Mouse (Mus musculus) thymus, adult 2 months (tissue): ENCODE results near the gene Prss30. TPM values are rescaled to one million over a fixed set of nuclear protein-coding genes. Genes with fewer than 3 reads are reported as not detected.
A peak's percentile ranks its signal among the peaks of the same experiment; 100 is the strongest.

ENCODE experiments used
- DNase-seq: peaks from one replicate; pipeline ENCODE4 v3.0.0; 2021
- H3K27ac ChIP-seq: fragments of 200-500 bp; 2 replicates; pipeline ENCODE4 v1.5.1; 2012; ENCODE audit warnings: low read length, control low read depth; ENCODE audit not compliant: control insufficient read depth, insufficient read depth
- H3K27me3 ChIP-seq: fragments of 200-500 bp; 2 replicates; pipeline ENCODE4 v1.6.1; 2012; ENCODE audit warnings: mild to moderate bottlenecking, low read length, moderate library complexity, mixed read lengths; ENCODE audit not compliant: control insufficient read depth, insufficient read depth
- H3K36me3 ChIP-seq: fragments of 200-500 bp; 2 replicates; pipeline ENCODE4 v1.6.1; 2012; ENCODE audit warnings: mild to moderate bottlenecking, low read length, moderate library complexity; ENCODE audit not compliant: control insufficient read depth, insufficient read depth
- H3K4me1 ChIP-seq: fragments of 200-500 bp; replicated peaks from 2 replicates; pipeline ENCODE4 v1.6.1; 2012; ENCODE audit warnings: low read length; ENCODE audit not compliant: control insufficient read depth, insufficient read depth
- H3K4me3 ChIP-seq: fragments of 200-500 bp; 2 replicates; pipeline ENCODE4 v1.5.1; 2012; ENCODE audit warnings: mild to moderate bottlenecking, low read length, control low read depth, moderate library complexity; ENCODE audit not compliant: control insufficient read depth, insufficient read depth
- CTCF ChIP-seq: fragments of 200-500 bp; IDR thresholded peaks from 2 replicates; pipeline ENCODE4 v1.5.1; 2012; ENCODE audit warnings: mild to moderate bottlenecking, control low read depth, low read length, moderate library complexity, borderline replicate concordance; ENCODE audit not compliant: control insufficient read depth, poor library complexity, insufficient read depth; ENCODE audit errors: extremely low read depth
- POLR2A ChIP-seq: fragments of 200-500 bp; IDR thresholded peaks from 2 replicates; pipeline ENCODE4 v1.6.1; 2012; ENCODE audit warnings: mild to moderate bottlenecking, low read length, control low read depth, moderate library complexity; ENCODE audit not compliant: control insufficient read depth, poor library complexity, insufficient read depth; ENCODE audit errors: extremely low read depth
- WGBS: fragments of 180-500 bp; shearing (Covaris S2); methylation state at CpG from one replicate; pipeline ENCODE4 v1.1.7; 2018; 5-methylcytosine and 5-hydroxymethylcytosine counted together
- polyA plus RNA-seq: library from polyadenylated mRNA; depleted of rRNA; stranded (reverse); fragments of >200 nt; gene quantifications from 2 replicates; pipeline ENCODE4 v1.2.3, GENCODE M21; 2012; rRNA removed

Prss30 gene
- 2.5 and 2.7 TPM in 2 replicates for polyA plus RNA-seq

DNA sequence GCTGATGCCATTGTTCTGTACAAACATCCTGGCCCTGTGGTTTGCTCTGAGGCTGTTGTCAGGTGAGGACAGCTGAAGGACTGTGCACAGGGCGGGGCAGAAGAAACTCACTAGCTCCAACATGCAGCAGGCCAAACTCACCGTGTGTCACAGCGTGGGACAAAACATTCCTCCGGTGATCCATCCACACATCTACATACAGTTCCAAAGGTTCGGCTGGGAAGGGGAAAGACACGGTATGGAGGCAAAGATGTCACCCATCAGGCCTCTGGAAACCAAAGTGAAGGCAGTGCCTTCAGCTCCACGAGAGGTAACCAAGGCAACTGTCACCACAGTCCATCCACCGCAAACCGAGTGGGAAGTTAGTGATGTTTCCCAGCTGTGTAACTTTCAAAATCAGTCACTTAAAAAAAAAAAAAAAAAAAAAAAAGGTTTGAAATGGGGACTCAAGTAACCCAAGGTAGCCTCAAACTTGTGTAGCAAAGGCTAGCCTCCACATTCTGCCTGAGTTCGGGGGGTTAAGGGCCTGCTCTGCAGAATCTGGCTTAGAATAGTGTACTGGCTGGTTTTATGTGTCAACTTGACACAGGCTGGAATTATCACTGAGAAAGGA is at the start of gene Prss30:
Prss30 (minus strand) TSS at position 270 of the 613 bp plus-strand sequence.
- Histone ChIP-seq H3K36me3 (no peaks in the 10 kb centered on the region), H3K4me1 (peaks cover 4% of the 10 kb centered on the region), H3K27me3 (no peaks in the 10 kb centered on the region), H3K4me3 (no peak within 1 kb of the TSS), H3K27ac (no peak within 1 kb of the TSS; the same call in 1 of the 2 replicates)
- WGBS = 13% methylated on average over 10 of the region's 10 CpGs
- no peak for DNase-seq
- no peak for TF ChIP-seq POLR2A
- TF ChIP-seq CTCF = no peak

DNA sequence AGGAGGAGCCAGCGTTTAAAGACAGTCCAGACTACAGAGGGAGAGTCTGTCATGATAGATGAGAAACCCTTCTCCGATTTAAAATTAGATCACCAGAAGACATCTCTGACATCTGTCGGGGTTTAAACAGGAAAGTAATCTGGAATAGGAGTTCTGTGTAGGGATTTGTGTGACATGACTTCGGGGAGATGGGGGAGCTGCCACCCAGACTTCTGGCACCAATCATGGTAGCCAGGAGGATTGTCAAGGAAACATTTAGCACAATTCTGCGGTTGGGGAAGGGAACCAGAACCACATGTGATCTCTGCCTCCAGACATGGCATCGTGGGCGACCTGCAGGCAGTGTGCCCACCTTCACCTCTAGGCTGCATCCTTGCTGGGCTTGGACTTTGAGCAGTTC is 49.1 kb upstream of the Prss30 start:
- no peak for DNase-seq
- TF ChIP-seq CTCF (no peak), POLR2A (no peak)
- Histone ChIP-seq H3K4me1 (no peaks in the 10 kb centered on the region), H3K4me3 (no peak overlapping the region), H3K27ac (no peak overlapping the region), H3K27me3 (no peaks in the 10 kb centered on the region), H3K36me3 (no peaks in the 10 kb centered on the region)
- 82% methylated on average over 7 of the region's 7 CpGs for WGBS

DNA sequence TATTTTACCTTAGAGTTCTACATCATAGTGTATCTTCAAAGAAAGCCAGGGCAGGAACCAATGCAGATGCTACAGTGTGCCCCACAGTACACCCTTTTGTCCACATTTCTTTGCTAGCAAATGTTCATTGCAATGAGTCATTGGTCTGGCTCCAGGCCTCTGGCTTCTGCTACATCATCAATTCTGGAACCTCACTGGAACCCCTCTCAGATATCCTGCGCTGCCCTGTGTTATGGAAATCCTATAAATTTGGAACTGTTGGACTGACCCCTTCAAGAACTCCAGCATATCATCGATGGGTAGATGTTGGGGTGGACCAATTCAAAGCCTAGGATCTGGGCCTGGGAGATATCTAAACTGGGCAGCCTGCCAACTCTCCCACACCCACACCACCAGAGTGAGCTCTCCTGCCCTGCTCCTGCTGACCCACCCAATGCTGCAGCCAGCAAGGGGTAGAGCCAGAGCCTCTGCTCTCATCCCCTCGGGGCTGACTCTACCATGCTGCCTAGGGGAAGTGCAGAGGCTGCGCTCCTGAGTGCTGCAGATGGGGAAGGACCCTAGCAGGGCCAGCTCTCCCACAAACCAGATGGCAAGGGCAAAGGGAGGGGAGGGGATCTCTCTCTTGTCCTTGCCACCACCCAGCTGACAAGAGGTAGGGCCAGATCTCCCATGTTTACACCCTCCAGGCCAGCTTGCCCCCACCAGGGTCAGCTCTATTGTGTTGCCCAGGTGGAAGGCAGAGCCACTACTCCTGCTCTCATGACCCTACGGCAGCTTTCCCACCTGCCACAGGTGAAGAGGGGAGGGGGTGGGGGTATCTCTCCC is 41.2 kb upstream of the Prss30 start:
- no peak for DNase-seq
- TF ChIP-seq CTCF (no peak), POLR2A (no peak)
- Histone ChIP-seq H3K36me3 (no peaks in the 10 kb centered on the region), H3K27ac (no peak overlapping the region), H3K4me3 (no peak overlapping the region), H3K27me3 (no peaks in the 10 kb centered on the region), H3K4me1 (no peaks in the 10 kb centered on the region)
- WGBS = 69% methylated on average over 5 of the region's 5 CpGs

DNA sequence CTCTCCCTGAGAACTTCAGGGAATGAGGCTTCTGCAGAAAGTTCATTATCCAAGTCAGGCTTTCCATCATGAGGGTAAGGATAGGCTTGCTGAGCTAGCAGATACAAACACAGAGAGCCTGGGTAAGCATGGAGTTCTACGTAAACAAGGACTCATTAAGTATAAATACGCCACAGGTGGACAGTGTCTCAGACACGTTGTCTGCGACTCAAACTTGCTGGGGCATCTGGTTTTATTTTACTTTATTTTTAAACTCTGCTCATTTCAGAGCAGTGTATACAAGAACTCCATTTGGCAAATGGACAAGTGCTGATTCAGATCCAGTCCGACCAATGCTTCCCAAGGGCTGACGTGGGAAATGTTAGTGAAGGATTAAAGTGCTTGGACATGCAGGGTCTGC is 40.3 kb upstream of the Prss30 start:
- Histone ChIP-seq H3K27ac (no peak overlapping the region), H3K36me3 (no peaks in the 10 kb centered on the region), H3K4me1 (no peaks in the 10 kb centered on the region), H3K4me3 (no peak overlapping the region), H3K27me3 (no peaks in the 10 kb centered on the region)
- no peak for DNase-seq
- TF ChIP-seq CTCF = no peak
- no peak for TF ChIP-seq POLR2A
- WGBS = 93% methylated on average over 6 of the region's 6 CpGs

DNA sequence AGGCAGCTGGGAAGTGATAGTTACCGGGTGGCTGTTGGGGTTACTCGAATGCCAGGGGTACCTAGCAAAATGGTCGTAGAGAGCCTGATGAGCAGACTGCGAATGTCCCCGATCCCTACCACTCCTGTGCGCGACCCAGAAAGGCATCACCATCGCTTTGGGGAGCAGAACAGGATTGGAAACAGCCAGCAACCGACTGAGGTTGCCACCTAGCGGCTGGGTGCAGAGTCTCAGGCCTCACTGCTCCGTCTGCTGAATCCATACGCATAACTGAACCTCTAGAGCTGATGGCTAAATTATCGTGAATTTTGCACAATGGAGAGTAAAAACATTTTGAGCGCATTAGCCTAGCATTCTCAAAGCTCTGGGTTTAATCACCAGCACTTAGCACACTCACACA is 35.4 kb upstream of the Prss30 start:
- TF ChIP-seq POLR2A (no peak), CTCF (peak; percentile 73; the same call in 1 of the 2 replicates)
- WGBS = 47% methylated on average over 14 of the region's 14 CpGs
- peak; percentile 23 for DNase-seq
- Histone ChIP-seq H3K4me3 (no peak overlapping the region), H3K4me1 (no peaks in the 10 kb centered on the region), H3K27me3 (no peaks in the 10 kb centered on the region), H3K27ac (no peak overlapping the region), H3K36me3 (no peaks in the 10 kb centered on the region)

DNA sequence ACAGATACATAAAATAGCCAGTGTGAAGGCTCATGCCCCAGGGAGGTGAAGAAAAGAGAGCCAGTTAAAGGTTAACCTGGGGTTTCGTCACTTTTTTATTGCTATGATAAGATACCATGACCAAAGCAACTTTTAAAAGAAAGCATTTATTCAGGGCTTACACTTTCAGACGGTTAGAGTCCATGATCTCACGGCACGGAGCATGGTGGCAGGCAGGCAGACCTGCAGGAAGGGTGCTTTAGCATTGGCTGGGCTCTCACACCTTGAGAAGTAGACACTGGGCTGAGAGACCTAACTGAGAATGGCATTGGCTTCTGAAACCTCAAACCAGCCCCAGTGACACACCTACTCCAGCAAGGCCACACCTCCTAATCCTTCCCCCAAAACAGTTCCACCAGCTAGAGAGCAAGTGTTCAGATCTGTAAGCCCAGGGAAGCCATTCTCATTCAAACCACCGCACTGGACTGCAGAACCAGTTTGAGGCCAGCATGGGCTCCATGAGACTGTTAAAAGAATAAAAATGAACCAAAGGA is 34.1 kb upstream of the Prss30 start:
- TF ChIP-seq CTCF (no peak), POLR2A (no peak)
- 94% methylated on average over 5 of the region's 5 CpGs for WGBS
- DNase-seq = no peak
- H3K36me3 ChIP-seq = no peaks in the 10 kb centered on the region
- no peaks in the 10 kb centered on the region for H3K4me1 ChIP-seq
- H3K27me3 ChIP-seq = no peaks in the 10 kb centered on the region
- no peak overlapping the region for H3K27ac ChIP-seq
- no peak overlapping the region for H3K4me3 ChIP-seq
